Mouse (Mus musculus): ENCODE results near the gene Rpl18a. TPM values are rescaled to one million over a fixed set of nuclear protein-coding genes. Genes with fewer than 3 reads are reported as not detected.
A peak's percentile ranks its signal among the peaks of the same experiment; 100 is the strongest.

Gene Rpl18a
- polyA plus RNA-seq, 1 experiment from 2014 or later: 2,771 TPM

DNA sequence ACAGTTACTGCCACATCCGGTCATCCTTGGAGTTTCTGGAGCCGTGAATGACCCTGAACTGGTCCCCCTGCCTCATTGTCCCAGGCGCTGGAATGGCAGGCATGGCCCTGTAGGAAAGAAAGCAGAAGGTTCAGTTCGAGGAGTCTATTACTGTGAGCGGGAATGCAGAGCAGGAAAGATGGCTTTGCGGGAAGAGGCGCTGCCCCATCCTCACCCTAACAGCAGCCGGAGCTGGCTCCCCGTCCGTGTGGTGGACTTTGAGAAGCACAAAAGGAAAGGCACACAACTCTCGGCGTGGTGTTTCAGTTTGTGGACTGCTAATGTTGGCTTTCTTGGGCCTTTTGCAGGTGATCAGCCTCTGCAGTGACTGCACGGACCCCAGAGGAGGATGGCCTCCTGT, 22.8 kb downstream of the Rpl18a start:
- H3K4me1 ChIP-seq: peaks cover 22% of the 10 kb centered on the region
- H3K9me3 ChIP-seq: no peaks in the 10 kb centered on the region
- ATAC-seq (replicated peaks): no peak
- H3K27me3 ChIP-seq: no peaks in the 10 kb centered on the region
- no peak overlapping the region for H3K4me2 ChIP-seq (replicated peaks)
- WGBS: 93% methylated on average over 13 of the region's 13 CpGs
- no peak overlapping the region for H3K9ac ChIP-seq (replicated peaks)
- H3K27ac ChIP-seq (replicated peaks): 0 out of 2 replicates have a peak overlapping the region, but pooled peaks have one; percentile 95
- H3K4me3 ChIP-seq: no peak overlapping the region
- no peaks in the 10 kb centered on the region for H3K36me3 ChIP-seq

DNA sequence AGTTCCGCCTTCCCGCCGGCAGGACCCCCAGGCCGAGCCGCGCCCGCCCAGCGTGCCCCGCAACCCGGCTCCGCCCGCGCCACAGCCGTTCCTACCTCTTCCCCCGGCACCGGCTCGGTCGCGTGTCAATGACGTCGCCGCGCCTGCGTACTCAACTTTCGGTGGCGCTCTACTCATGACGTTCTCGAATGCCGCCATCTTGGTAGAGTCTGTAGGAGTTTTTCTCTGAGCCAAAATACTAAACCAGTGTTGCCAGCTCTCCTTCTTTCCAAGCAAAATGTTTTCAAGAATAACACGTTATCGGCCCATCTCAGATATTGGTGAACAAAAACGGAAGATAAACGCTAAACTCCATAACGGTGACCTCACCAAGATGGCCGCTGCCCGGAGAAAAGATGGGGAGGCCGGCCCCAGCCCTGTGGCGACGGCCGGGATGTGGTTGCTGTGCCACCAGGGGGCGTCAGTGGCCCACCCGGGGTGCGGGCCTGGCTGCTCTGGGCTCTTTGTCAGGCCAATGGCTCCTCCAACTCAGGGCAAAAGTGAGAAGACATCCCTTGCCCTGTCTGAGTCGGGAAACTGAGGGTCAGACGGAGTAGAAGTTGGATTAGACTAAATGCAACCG, 23.7 kb downstream of the Rpl18a start, which contains the start of gene Ccdc124:
Gene Ccdc124 (minus strand): TSS at position 572 of the 622 bp plus-strand sequence.
- peak within 1 kb of the TSS; percentile 72 for H3K9ac ChIP-seq (replicated peaks)
- no peaks in the 10 kb centered on the region for H3K27me3 ChIP-seq
- WGBS: 1% methylated on average over 46 of the region's 46 CpGs
- no peaks in the 10 kb centered on the region for H3K36me3 ChIP-seq
- H3K4me1 ChIP-seq: peaks cover 32% of the 10 kb centered on the region
- H3K9me3 ChIP-seq: no peaks in the 10 kb centered on the region
- peak within 1 kb of the TSS; percentile 80 for H3K4me3 ChIP-seq
- peak within 1 kb of the TSS; percentile 95 for H3K27ac ChIP-seq (replicated peaks)
- peak within 1 kb of the TSS; percentile 93 for H3K4me2 ChIP-seq (replicated peaks)
- peak; percentile 86 for ATAC-seq (replicated peaks)

DNA sequence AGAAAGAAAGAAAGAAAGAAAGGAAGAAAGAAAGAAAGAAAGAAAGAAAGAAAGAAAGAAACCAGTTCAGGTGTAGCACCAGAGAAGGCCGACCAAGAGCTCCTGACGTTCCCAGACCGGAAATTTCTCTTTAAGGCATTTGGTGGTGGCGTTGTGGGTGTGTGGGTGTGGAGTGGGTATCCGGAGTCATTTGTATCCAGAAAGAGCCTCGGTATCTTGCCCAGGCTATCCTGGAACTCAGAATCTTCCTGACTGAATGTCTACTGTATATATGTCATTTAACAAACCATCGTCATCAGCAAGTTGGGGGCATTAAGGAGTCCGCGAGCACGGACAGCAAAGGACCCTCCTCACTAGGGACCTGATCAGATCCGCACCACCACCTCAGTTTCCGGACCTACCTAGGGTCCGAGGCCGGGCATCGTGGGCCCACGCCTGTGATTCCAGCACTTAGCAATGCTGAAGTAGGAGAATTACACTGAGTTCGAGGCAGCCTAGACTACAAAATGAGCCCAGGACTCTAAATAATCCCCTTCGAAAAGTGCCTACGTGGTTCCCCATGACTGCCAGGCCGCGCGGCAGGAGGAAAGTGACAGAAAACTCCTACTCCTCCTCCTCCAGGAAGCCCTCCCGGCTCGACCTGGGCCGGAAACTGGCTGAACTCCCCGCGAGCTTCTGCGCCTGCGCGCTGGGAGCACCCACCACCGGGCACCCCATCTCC, 24.4 kb downstream of the Rpl18a start:
- Histone ChIP-seq H3K4me2 (replicated peaks) (peak overlapping the region; percentile 93), H3K4me3 (peak overlapping the region; percentile 80), H3K36me3 (peaks cover 4% of the 10 kb centered on the region; the same call in 1 of the 2 replicates), H3K4me1 (peaks cover 38% of the 10 kb centered on the region), H3K9ac (replicated peaks) (peak overlapping the region; percentile 72), H3K27ac (replicated peaks) (peak overlapping the region; percentile 95), H3K27me3 (no peaks in the 10 kb centered on the region), H3K9me3 (no peaks in the 10 kb centered on the region)
- 6% methylated on average over 31 of the region's 31 CpGs for whole genome bisulfite sequencing
- peak; percentile 1; the same call in 1 of the 2 replicates for ATAC-seq (replicated peaks)

DNA sequence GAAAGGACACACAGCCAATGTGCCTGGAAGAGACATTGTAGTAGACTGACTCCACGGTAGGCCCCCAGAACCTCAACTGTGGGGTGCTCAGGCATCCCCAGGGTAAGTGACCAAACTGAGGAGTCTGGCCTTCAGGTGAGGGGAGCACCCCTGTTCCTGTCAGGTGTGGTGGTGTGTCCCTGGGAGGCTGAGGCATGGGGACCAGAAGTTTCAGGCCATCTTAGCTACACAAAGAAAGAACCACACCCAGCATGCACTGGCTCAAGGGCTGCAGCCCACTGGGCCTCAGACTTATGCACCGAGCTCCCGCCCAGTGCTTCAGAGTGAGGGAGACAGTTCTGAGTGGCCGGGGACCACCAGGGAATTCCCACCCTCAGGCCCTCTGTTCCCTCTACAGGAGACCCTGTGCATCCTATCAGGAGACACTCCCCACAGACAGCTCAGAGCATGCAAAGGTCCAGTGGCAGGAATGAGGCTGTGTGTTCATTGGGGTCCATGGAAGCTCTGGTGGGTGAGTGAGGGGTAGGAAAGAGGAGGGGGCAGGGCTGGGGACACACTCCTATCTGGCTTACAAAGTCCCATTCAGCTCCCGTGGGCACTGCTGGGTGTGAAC, 25.9 kb downstream of the Rpl18a start:
- H3K4me3 ChIP-seq: no peak overlapping the region
- H3K27ac ChIP-seq (replicated peaks): no peak overlapping the region
- no peak overlapping the region for H3K9ac ChIP-seq (replicated peaks)
- H3K27me3 ChIP-seq: no peaks in the 10 kb centered on the region
- H3K4me2 ChIP-seq (replicated peaks): no peak overlapping the region
- no peaks in the 10 kb centered on the region for H3K9me3 ChIP-seq
- H3K36me3 ChIP-seq: peaks cover 4% of the 10 kb centered on the region; the same call in 1 of the 2 replicates
- no peak for ATAC-seq (replicated peaks)
- 81% methylated on average over 5 of the region's 5 CpGs for WGBS
- peaks cover 44% of the 10 kb centered on the region for H3K4me1 ChIP-seq

- no peak overlapping the region for H3K4me3 ChIP-seq
- 45% methylated on average over 16 of the region's 16 CpGs for WGBS
- ATAC-seq (replicated peaks): 0 out of 2 replicates have a peak, but pooled peaks have one; percentile 6
- H3K4me2 ChIP-seq (replicated peaks): no peak overlapping the region
- H3K9ac ChIP-seq (replicated peaks): peak overlapping the region; percentile 36
- H3K27ac ChIP-seq (replicated peaks): peak overlapping the region; percentile 67
- H3K4me1 ChIP-seq: peaks cover 54% of the 10 kb centered on the region
- no peaks in the 10 kb centered on the region for H3K9me3 ChIP-seq
- peaks cover 4% of the 10 kb centered on the region; the same call in 1 of the 2 replicates for H3K36me3 ChIP-seq
- no peaks in the 10 kb centered on the region for H3K27me3 ChIP-seq
These were observed 27.6 kb downstream of the Rpl18a start for GRCm38 (mm10) chr8:70869601-70870041.

- Histone ChIP-seq H3K4me1 (peaks cover 58% of the 10 kb centered on the region), H3K27me3 (no peaks in the 10 kb centered on the region), H3K4me2 (replicated peaks) (peak overlapping the region; percentile 19; the same call in 1 of the 2 replicates), H3K9me3 (no peaks in the 10 kb centered on the region), H3K4me3 (no peak overlapping the region), H3K36me3 (peaks cover 4% of the 10 kb centered on the region; the same call in 1 of the 2 replicates), H3K27ac (replicated peaks) (peak overlapping the region; percentile 67), H3K9ac (replicated peaks) (peak overlapping the region; percentile 36)
- no peak for ATAC-seq (replicated peaks)
- WGBS: 36% methylated on average over 5 of the region's 5 CpGs
These were observed 28.0 kb downstream of the Rpl18a start for GRCm38 (mm10) chr8:70869199-70869571.

- Histone ChIP-seq H3K9ac (replicated peaks) (peak overlapping the region; percentile 36), H3K27ac (replicated peaks) (peak overlapping the region; percentile 67), H3K27me3 (no peaks in the 10 kb centered on the region), H3K4me2 (replicated peaks) (peak overlapping the region; percentile 19), H3K4me3 (no peak overlapping the region), H3K4me1 (peaks cover 63% of the 10 kb centered on the region), H3K36me3 (peaks cover 4% of the 10 kb centered on the region; the same call in 1 of the 2 replicates), H3K9me3 (no peaks in the 10 kb centered on the region)
- WGBS: 17% methylated on average over 40 of the region's 40 CpGs
- no peak for ATAC-seq (replicated peaks)
These were observed 28.5 kb downstream of the Rpl18a start for GRCm38 (mm10) chr8:70868559-70869198.

- peaks cover 4% of the 10 kb centered on the region; the same call in 1 of the 2 replicates for H3K36me3 ChIP-seq
- no peaks in the 10 kb centered on the region; the same call in 1 of the 2 replicates for H3K27me3 ChIP-seq
- H3K4me3 ChIP-seq: no peak overlapping the region
- H3K4me2 ChIP-seq (replicated peaks): peak overlapping the region; percentile 92; the same call in 1 of the 2 replicates
- peak overlapping the region; percentile 97 for H3K27ac ChIP-seq (replicated peaks)
- H3K9ac ChIP-seq (replicated peaks): no peak overlapping the region
- H3K9me3 ChIP-seq: no peaks in the 10 kb centered on the region
- H3K4me1 ChIP-seq: peaks cover 70% of the 10 kb centered on the region
- WGBS: 84% methylated on average over 7 of the region's 7 CpGs
- ATAC-seq (replicated peaks): no peak
These were observed 30.6 kb downstream of the Rpl18a start for GRCm38 (mm10) chr8:70866566-70866965.

GRCm38 (mm10) chr8:70866001-70866520, 31.2 kb downstream of the Rpl18a start:
- Histone ChIP-seq H3K4me1 (peaks cover 68% of the 10 kb centered on the region), H3K9me3 (no peaks in the 10 kb centered on the region), H3K27ac (replicated peaks) (peak overlapping the region; percentile 97), H3K27me3 (no peaks in the 10 kb centered on the region; the same call in 1 of the 2 replicates), H3K9ac (replicated peaks) (peak overlapping the region; percentile 45), H3K36me3 (peaks cover 4% of the 10 kb centered on the region; the same call in 1 of the 2 replicates), H3K4me3 (peak overlapping the region; percentile 57), H3K4me2 (replicated peaks) (peak overlapping the region; percentile 92)
- no peak; the same call in none of the 2 replicates for ATAC-seq (replicated peaks)
- WGBS: 6% methylated on average over 12 of the region's 12 CpGs

DNA sequence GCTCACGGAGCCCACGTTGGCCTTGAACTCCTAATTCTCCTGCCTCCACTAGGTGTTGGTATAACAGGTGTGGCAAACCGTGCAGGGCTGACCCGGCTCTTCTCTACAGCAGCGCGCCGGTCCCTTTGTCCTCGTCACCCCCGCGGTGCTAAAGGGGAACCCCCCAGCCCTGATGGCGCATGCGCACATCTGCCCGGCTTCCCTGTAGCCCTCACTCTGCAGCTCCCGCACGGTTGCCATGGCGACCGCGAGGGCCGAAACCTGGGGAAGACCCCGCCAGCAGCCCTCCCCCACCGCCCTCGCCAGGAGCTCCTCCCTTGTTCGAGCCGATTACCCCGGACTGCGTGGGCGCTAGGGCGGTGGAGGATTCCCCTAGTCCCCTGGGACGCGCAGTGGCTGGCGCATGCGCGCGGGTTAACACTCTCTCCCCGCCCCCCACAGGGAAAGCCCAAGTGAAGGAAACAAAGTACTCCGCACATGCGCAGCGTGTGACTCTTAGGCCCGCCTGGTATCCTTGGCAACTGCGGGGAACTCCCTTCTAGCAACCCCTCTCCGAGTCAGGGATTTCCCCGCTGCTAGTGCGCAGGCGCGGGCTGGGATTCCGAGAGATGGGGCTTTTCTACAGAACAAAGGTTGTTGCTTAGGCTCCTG, 31.7 kb downstream of the Rpl18a start:
- H3K27ac ChIP-seq (replicated peaks): peak overlapping the region; percentile 97
- H3K9me3 ChIP-seq: no peaks in the 10 kb centered on the region
- peak; percentile 85 for ATAC-seq (replicated peaks)
- H3K36me3 ChIP-seq: peaks cover 4% of the 10 kb centered on the region; the same call in 1 of the 2 replicates
- peaks cover 68% of the 10 kb centered on the region for H3K4me1 ChIP-seq
- peak overlapping the region; percentile 92 for H3K4me2 ChIP-seq (replicated peaks)
- peak overlapping the region; percentile 57 for H3K4me3 ChIP-seq
- H3K27me3 ChIP-seq: no peaks in the 10 kb centered on the region; the same call in 1 of the 2 replicates
- WGBS: under 1% methylated on average over 46 of the region's 46 CpGs
- H3K9ac ChIP-seq (replicated peaks): peak overlapping the region; percentile 58
